Mouse (Mus musculus) kidney, embryonic 16.5 days (tissue): Measurements from ENCODE around the gene Nt5dc3. TPM values are rescaled to one million over a fixed set of nuclear protein-coding genes. Genes with fewer than 3 reads are reported as not detected.

Experiments used
- polyA plus RNA-seq: library from polyadenylated mRNA; unstranded; fragments of >200 nt; fragmentation: Nextera tagmentation; extraction: Ambion mirVana; gene quantifications from 2 replicates; pipeline ENCODE4 v1.2.1, GENCODE M21; 2015

Gene Nt5dc3
- polyA plus RNA-seq, 1 experiment from 2014 or later = 1.4 TPM

Other genes starting within 250 kb of the Nt5dc3 start
- 761 and 786 TPM in 2 replicates for gene Hsp90b1, start 73.5 kb upstream of the Nt5dc3 start, polyA plus RNA-seq
- 1.5 and 2.1 TPM in 2 replicates for gene Ttc41, start 73.2 kb upstream of the Nt5dc3 start, polyA plus RNA-seq
- not detected in 2 replicates for gene Gm49358, start 15.0 kb upstream of the Nt5dc3 start, polyA plus RNA-seq
- gene Stab2, start 229.0 kb downstream of the Nt5dc3 start, polyA plus RNA-seq = 1.2 and 1.6 TPM in 2 replicates